Mouse (Mus musculus) activated CD4-positive, CD25-positive, alpha-beta regulatory T cell, adult 9 weeks (primary cell): ENCODE measurements around the gene Pbdc1. TPM values are rescaled to one million over a fixed set of nuclear protein-coding genes. Genes with fewer than 3 reads are reported as not detected.

ENCODE experiments used
- polyA plus RNA-seq: library from polyadenylated mRNA; unstranded; fragments of 100-300 nt; shearing (Covaris generic); gene quantifications from one replicate; pipeline ENCODE4 v1.2.1, GENCODE M21; 2017

The Pbdc1 gene
- 31.5 TPM for polyA plus RNA-seq

DNA sequence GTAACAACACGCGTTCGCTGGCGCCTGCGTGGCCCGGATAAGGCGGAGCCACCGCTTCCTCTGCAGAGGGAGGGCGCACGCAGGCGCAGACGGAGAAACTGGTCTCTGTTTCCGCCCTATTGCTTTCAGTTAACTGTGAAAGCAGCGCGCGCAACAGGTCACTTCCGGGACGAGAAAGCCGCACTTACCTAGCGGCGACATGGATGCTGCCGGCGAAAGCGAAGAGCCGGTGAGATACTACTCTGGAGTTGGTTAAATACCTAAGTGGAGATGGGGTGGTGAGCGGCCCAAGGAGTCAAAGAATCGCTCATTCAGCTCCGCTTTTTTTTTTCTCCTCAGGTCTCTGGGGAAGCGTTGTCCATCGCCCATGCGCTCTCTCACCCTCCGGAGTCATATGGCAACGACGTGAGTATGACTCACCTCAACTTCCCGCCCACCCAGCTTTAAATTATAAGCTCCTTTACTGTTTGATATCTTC is at the start of gene Pbdc1:
TSS of gene Pbdc1 (plus strand) at position 142 of the 478 bp plus-strand sequence.

DNA sequence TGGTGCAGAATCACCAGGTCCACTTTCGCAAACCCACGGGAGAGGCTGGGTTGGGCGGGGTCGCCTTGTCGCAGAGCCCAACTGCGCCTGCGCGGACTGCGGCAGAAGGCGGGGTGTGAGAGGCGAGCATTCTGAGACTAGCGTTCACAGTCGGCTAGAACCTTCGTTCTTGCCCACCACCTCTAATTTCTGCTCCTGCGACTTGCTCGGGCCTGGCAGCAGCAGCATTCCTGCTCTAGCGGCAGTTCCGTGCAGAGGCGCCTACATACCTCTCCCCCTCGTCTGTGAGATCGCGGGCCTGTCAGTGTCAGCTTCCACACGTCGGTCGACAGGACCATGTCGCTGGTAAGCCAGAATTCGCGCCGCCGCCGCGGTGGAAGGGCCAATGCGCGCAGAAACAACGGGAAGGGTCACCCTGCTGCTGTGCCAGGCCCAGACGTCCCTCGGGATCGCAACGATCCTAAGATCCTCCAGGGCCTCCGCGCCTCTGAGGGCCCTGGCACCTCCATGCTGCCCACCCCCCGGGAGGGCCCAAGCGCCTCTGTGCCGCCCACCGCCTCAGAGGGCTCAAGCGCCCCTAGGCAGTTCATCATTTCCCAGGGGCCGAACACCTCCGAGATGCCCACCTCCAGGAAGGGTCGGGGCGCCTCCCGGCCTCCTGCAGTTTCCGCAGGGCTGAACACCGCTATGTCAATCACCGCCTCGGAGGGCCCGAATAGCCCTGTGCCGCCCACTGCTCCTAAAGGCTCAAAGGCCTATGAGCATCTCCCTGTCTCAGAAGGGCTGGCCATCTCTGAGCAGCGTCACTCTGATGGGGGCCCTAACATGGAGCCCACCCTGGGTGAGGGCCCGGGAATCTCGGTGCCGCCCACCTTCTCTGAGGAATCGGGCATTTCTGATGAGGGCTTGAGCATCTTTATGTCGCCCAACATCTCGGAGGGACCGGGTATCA is 41.0 kb downstream of the Pbdc1 start, which contains the start of gene Magee1:
TSS of gene Magee1 (plus strand) at position 104 of the 952 bp plus-strand sequence.

Other genes starting within 250 kb of the Pbdc1 start
- not detected for gene Magee2, start 222.5 kb upstream of the Pbdc1 start, polyA plus RNA-seq
- 13.7 TPM for gene Magee1, start 40.6 kb downstream of the Pbdc1 start, polyA plus RNA-seq